Mouse (Mus musculus): Measurements from ENCODE around the gene Ifitm10. TPM values are rescaled to one million over a fixed set of nuclear protein-coding genes. Genes with fewer than 3 reads are reported as not detected.

Ifitm10 gene
- polyA plus RNA-seq, 1 experiment = 10.8 TPM

DNA sequence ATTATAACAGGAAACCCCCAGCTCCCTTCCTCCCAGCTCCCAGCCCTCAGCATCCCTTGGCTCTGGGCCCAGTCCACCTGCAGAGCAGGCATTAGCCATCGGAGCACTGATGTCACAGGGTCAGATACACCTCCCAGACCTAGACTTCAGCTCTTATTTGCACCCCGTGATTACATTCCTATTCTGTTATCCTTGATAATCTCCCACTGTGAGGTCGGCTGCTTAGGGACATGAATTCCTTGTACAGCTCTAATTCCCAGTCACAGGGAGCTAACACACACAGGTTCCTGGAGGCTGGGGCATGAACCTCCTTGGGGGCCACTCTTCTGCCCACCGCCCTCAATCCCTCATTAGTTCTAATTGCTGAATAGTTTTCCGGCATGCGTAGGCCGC is 27.2 kb upstream of the Ifitm10 start:
- no peaks in the 10 kb centered on the region for H3K36me3 ChIP-seq (ENCODE audit: control insufficient read depth, insufficient read depth, low read length)
- no peak for DNase-seq
- H3K4me3 ChIP-seq (ENCODE audit: control insufficient read depth, insufficient read depth, low read length) = no peak overlapping the region
- WGBS = 92% methylated on average over 7 of the region's 7 CpGs
- peaks cover 12% of the 10 kb centered on the region for H3K4me1 ChIP-seq (replicated peaks; ENCODE audit: control insufficient read depth, insufficient read depth, low read length)
- TF ChIP-seq POLR2A (IDR thresholded peaks at IDR 0.05; ENCODE audit: control insufficient read depth, extremely low read depth, insufficient read depth, low read length, poor library complexity) (no peak), CTCF (IDR thresholded peaks at IDR 0.05; ENCODE audit: borderline replicate concordance, control insufficient read depth, extremely low read depth, insufficient read depth, low read length, poor library complexity) (no peak)
- no peak overlapping the region for H3K27ac ChIP-seq (ENCODE audit: control insufficient read depth, insufficient read depth, low read length)
- no peaks in the 10 kb centered on the region for H3K27me3 ChIP-seq (ENCODE audit: control insufficient read depth, insufficient read depth, low read length)

DNA sequence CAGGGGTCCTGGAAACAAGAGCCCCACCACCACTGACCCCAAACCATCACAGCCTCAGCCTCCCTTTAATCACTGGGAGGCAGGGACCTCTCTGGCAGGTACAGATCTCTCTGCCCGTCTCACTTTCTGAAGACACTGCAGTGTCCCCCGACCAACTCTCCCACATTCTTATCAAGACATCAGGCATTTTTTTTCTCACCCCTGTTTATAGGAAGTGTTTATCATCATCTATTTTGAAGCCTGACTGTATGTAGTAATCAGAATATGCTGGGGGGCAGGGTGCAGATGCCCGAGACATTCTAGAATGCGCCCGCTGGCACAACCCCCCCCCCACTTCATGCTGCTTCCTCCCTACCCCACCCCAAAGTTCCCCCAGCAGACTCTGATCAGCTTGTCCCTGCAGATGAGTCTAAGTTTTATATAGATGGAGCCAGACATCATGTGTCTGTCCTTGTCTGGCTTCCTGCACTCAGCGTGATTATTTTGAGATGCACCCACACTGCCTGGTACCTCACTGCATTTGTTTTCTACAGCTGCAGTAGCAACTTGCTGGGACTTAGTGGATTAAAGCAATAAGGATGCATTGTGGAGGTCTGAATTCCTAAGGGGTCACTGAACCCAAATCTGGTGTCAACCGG is 26.7 kb upstream of the Ifitm10 start:
- TF ChIP-seq CTCF (IDR thresholded peaks at IDR 0.05; ENCODE audit: borderline replicate concordance, control insufficient read depth, extremely low read depth, insufficient read depth, low read length, poor library complexity) (no peak), POLR2A (IDR thresholded peaks at IDR 0.05; ENCODE audit: control insufficient read depth, extremely low read depth, insufficient read depth, low read length, poor library complexity) (no peak)
- Histone ChIP-seq H3K27me3 (ENCODE audit: control insufficient read depth, insufficient read depth, low read length) (no peaks in the 10 kb centered on the region), H3K4me1 (replicated peaks; ENCODE audit: control insufficient read depth, insufficient read depth, low read length) (peaks cover 12% of the 10 kb centered on the region), H3K36me3 (ENCODE audit: control insufficient read depth, insufficient read depth, low read length) (no peaks in the 10 kb centered on the region), H3K27ac (ENCODE audit: control insufficient read depth, insufficient read depth, low read length) (no peak overlapping the region), H3K4me3 (ENCODE audit: control insufficient read depth, insufficient read depth, low read length) (no peak overlapping the region)
- WGBS = 70% methylated on average over 7 of the region's 7 CpGs
- DNase-seq = no peak

DNA sequence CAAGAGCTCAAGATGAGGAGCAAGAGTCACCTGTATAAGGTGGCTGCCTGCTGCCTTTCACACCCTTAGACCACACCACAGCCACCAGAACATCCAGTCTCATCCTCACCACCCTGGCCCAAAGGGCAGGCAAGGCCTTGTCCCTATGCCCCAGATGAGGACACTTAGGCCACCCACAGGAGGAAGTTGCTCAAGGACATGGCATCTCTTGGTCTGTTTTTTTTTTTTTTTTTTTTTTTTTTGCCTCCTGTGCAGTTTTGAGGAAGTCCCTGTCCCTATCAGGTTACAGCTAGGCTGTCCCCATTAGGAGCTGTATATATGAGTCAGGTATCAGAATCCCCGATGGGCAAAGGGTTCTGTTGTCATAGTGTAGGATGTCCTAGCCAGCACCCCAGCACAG is 25.7 kb upstream of the Ifitm10 start:
- Histone ChIP-seq H3K36me3 (ENCODE audit: control insufficient read depth, insufficient read depth, low read length) (no peaks in the 10 kb centered on the region), H3K27ac (ENCODE audit: control insufficient read depth, insufficient read depth, low read length) (no peak overlapping the region), H3K4me1 (replicated peaks; ENCODE audit: control insufficient read depth, insufficient read depth, low read length) (peaks cover 20% of the 10 kb centered on the region), H3K27me3 (ENCODE audit: control insufficient read depth, insufficient read depth, low read length) (no peaks in the 10 kb centered on the region), H3K4me3 (ENCODE audit: control insufficient read depth, insufficient read depth, low read length) (no peak overlapping the region)
- 22% methylated on average over 1 of the region's 1 CpGs for WGBS
- TF ChIP-seq POLR2A (IDR thresholded peaks at IDR 0.05; ENCODE audit: control insufficient read depth, extremely low read depth, insufficient read depth, low read length, poor library complexity) (no peak), CTCF (IDR thresholded peaks at IDR 0.05; ENCODE audit: borderline replicate concordance, control insufficient read depth, extremely low read depth, insufficient read depth, low read length, poor library complexity) (no peak)
- DNase-seq = no peak

DNA sequence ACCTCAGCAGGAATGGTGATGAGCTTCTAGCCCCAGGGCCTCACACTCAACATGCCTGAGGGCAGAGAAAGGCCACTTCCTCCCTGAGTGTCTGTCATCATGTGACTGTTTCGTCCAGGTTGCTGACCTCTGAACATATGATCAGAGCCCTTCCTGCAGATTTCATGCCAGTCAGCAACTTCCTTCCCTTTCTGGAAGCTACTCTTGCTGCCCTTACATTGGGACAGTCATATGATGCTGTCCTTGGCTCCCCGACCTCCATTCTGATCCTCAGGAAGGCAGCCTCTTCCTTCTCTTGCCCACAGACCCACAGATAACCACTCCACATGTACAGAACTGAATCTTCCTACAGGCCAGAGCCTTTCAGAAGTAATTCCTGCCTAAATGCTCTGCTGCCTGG is 24.5 kb upstream of the Ifitm10 start:
- WGBS = 52% methylated on average over 2 of the region's 2 CpGs
- Histone ChIP-seq H3K4me1 (replicated peaks; ENCODE audit: control insufficient read depth, insufficient read depth, low read length) (peaks cover 18% of the 10 kb centered on the region), H3K36me3 (ENCODE audit: control insufficient read depth, insufficient read depth, low read length) (no peaks in the 10 kb centered on the region), H3K4me3 (ENCODE audit: control insufficient read depth, insufficient read depth, low read length) (no peak overlapping the region), H3K27me3 (ENCODE audit: control insufficient read depth, insufficient read depth, low read length) (no peaks in the 10 kb centered on the region), H3K27ac (ENCODE audit: control insufficient read depth, insufficient read depth, low read length) (no peak overlapping the region)
- no peak for TF ChIP-seq POLR2A (IDR thresholded peaks at IDR 0.05; ENCODE audit: control insufficient read depth, extremely low read depth, insufficient read depth, low read length, poor library complexity)
- TF ChIP-seq CTCF (IDR thresholded peaks at IDR 0.05; ENCODE audit: borderline replicate concordance, control insufficient read depth, extremely low read depth, insufficient read depth, low read length, poor library complexity) = no peak
- DNase-seq = no peak

DNA sequence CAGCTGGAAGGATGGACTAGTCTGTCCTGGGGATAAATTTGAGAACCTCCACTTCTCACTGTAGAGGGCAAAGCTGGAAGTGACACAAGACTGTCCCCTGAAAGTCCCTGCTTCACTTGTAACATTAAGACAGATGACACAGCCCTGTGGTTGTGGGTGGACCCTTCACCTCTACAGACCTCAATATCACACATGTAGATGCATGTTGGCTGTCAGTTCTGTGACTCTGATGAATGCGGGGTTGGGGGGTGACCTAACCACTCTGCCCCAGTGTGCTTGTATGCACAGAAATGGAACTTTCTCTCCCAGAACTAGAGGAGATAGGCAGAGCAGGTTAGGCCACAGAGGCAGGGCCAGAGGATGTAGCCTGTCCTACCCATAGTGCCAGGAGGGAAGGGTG is 23.1 kb upstream of the Ifitm10 start:
- Histone ChIP-seq H3K4me1 (replicated peaks; ENCODE audit: control insufficient read depth, insufficient read depth, low read length) (peaks cover 18% of the 10 kb centered on the region), H3K27ac (ENCODE audit: control insufficient read depth, insufficient read depth, low read length) (no peak overlapping the region), H3K4me3 (ENCODE audit: control insufficient read depth, insufficient read depth, low read length) (no peak overlapping the region)

DNA sequence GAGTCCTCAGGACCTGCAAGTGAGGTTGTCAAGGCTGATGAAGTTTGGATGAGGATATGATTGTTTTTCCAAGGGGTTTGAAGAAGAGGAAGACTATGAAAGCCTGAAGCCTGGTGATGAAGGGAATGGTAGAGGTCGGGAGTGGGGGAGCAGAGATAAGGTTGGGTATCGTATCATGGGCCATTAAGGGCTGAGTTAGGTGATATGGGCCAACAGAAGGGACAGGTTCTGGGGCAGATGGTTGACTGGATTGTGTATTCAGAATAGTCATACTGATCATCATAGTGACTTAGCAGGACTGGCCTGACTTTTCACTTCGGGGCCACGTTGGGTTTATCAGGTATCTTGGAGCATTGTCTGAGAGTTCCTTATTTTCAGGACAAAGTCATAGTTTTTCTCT is 21.9 kb upstream of the Ifitm10 start:
- Histone ChIP-seq H3K36me3 (ENCODE audit: control insufficient read depth, insufficient read depth, low read length) (no peaks in the 10 kb centered on the region), H3K27me3 (ENCODE audit: control insufficient read depth, insufficient read depth, low read length) (no peaks in the 10 kb centered on the region), H3K4me3 (ENCODE audit: control insufficient read depth, insufficient read depth, low read length) (no peak overlapping the region), H3K27ac (ENCODE audit: control insufficient read depth, insufficient read depth, low read length) (no peak overlapping the region), H3K4me1 (replicated peaks; ENCODE audit: control insufficient read depth, insufficient read depth, low read length) (peaks cover 18% of the 10 kb centered on the region)
- TF ChIP-seq CTCF (IDR thresholded peaks at IDR 0.05; ENCODE audit: borderline replicate concordance, control insufficient read depth, extremely low read depth, insufficient read depth, low read length, poor library complexity) (no peak), POLR2A (IDR thresholded peaks at IDR 0.05; ENCODE audit: control insufficient read depth, extremely low read depth, insufficient read depth, low read length, poor library complexity) (no peak)
- 93% methylated on average over 4 of the region's 4 CpGs for WGBS
- DNase-seq = no peak

More for the DNA sequence above, 23.1 kb upstream of the Ifitm10 start:
- Histone ChIP-seq H3K27me3 (ENCODE audit: control insufficient read depth, insufficient read depth, low read length) (no peaks in the 10 kb centered on the region), H3K36me3 (ENCODE audit: control insufficient read depth, insufficient read depth, low read length) (no peaks in the 10 kb centered on the region)
- no peak for DNase-seq
- no peak for TF ChIP-seq POLR2A (IDR thresholded peaks at IDR 0.05; ENCODE audit: control insufficient read depth, extremely low read depth, insufficient read depth, low read length, poor library complexity)
- no peak for TF ChIP-seq CTCF (IDR thresholded peaks at IDR 0.05; ENCODE audit: borderline replicate concordance, control insufficient read depth, extremely low read depth, insufficient read depth, low read length, poor library complexity)
- 91% methylated on average over 1 of the region's 1 CpGs for WGBS
